Mouse (Mus musculus) leukemia stem cell, adult 10-12 weeks (primary cell): ENCODE data around the gene Tmem9b. TPM values are rescaled to one million over a fixed set of nuclear protein-coding genes. Genes with fewer than 3 reads are reported as not detected.

Experiments
- polyA plus RNA-seq: library from polyadenylated mRNA; stranded (reverse); fragments of >175 nt; gene quantifications from 2 replicates; pipeline ENCODE4 v1.2.3, GENCODE M21; 2012; ENCODE audit warnings: low replicate concordance

The Tmem9b gene
- 1.0 and 4.3 TPM in 2 replicates for polyA plus RNA-seq

GRCm38 (mm10) chr7:109752008-109752925 is at the start of gene Tmem9b:
Gene Tmem9b, minus strand, starts transcription at chr7:109752875.

GRCm38 (mm10) chr7:109781470-109782203 is 29.0 kb upstream of the Tmem9b start, which contains the start of gene Nrip3:
Gene Nrip3, minus strand, starts transcription at chr7:109782025.

GRCm38 (mm10) chr7:109731626-109732025 is 21.0 kb downstream of the Tmem9b start, which contains the start of gene Ascl3:
Gene Ascl3, minus strand, starts transcription at chr7:109731726.

GRCm38 (mm10) chr7:109723697-109724096 is 29.0 kb downstream of the Tmem9b start, which contains the start of gene BC051019:
Gene BC051019, minus strand, starts transcription at chr7:109723850.

GRCm38 (mm10) chr7:109703190-109704015 is 49.3 kb downstream of the Tmem9b start, which contains the start of the genes St5 and Akip1:
Gene St5, minus strand, starts transcription at chr7:109703605.
Gene Akip1, plus strand, starts transcription at chr7:109703690.

Other genes with a start within 250 kb of the Tmem9b start
- gene Trim66, start 244.7 kb downstream of the Tmem9b start, polyA plus RNA-seq, result not detected in 2 replicates
- 3,874 and 5,798 TPM in 2 replicates for gene Rpl27a, start 233.7 kb downstream of the Tmem9b start, polyA plus RNA-seq
- gene St5, start 49.3 kb downstream of the Tmem9b start, polyA plus RNA-seq, result 4.0 and 7.2 TPM in 2 replicates
- gene Akip1, start 49.2 kb downstream of the Tmem9b start, polyA plus RNA-seq, result 9.1 and 21.6 TPM in 2 replicates
- not detected in 2 replicates for gene BC051019, start 29.0 kb downstream of the Tmem9b start, polyA plus RNA-seq
- gene Ascl3, start 21.1 kb downstream of the Tmem9b start, polyA plus RNA-seq, result not detected in 2 replicates
- gene Nrip3, start 29.1 kb upstream of the Tmem9b start, polyA plus RNA-seq, result 5.9 TPM in 2 replicates
- not detected in 2 replicates for gene Scube2, start 112.8 kb upstream of the Tmem9b start, polyA plus RNA-seq
- gene Dennd5a, start 207.6 kb upstream of the Tmem9b start, polyA plus RNA-seq, result 6.3 and 11.6 TPM in 2 replicates
- gene Tmem41b, start 234.1 kb upstream of the Tmem9b start, polyA plus RNA-seq, result 15.7 and 27.1 TPM in 2 replicates